Mouse (Mus musculus) liver, postnatal 0 days (tissue): ENCODE results near the gene E2f6. TPM values are rescaled to one million over a fixed set of nuclear protein-coding genes. Genes with fewer than 3 reads are reported as not detected.
A peak's percentile ranks its signal among the peaks of the same experiment; 100 is the strongest.

Experiments
- ATAC-seq: fragments of 200-750 bp; cut with Nextera tagmentation; 2 replicates; pipeline ENCODE4 v1.8.0; 2017; ENCODE audit warnings: mild to moderate bottlenecking, moderate library complexity
- DNase-seq: peaks from one replicate; pipeline ENCODE4 v3.0.0-alpha.2; 2016
- H3K27ac ChIP-seq: fragments of 300-500 bp; sonication (generic); 2 replicates; pipeline ENCODE4 v1.5.1; 2014; ENCODE audit warnings: antibody characterized with exemption, moderate library complexity, mild to moderate bottlenecking, low read depth
- H3K27me3 ChIP-seq: fragments of 300-500 bp; sonication (generic); 2 replicates; pipeline ENCODE4 v1.6.1; 2014; ENCODE audit warnings: low read length, control low read depth, mixed read lengths; ENCODE audit not compliant: insufficient read depth
- H3K36me3 ChIP-seq: fragments of 300-500 bp; sonication (generic); replicated peaks from 2 replicates; pipeline ENCODE4 v1.6.1; 2014; ENCODE audit warnings: mild to moderate bottlenecking, control low read depth, low read length, moderate library complexity, mixed read lengths; ENCODE audit not compliant: insufficient read depth
- H3K4me1 ChIP-seq: fragments of 300-500 bp; sonication (generic); 2 replicates; pipeline ENCODE4 v1.6.1; 2014; ENCODE audit warnings: antibody characterized with exemption, mild to moderate bottlenecking, control low read depth; ENCODE audit not compliant: insufficient read depth
- H3K4me2 ChIP-seq: fragments of 300-500 bp; sonication (generic); 2 replicates; pipeline ENCODE4 v1.6.1; 2014; ENCODE audit warnings: low read depth, mild to moderate bottlenecking, low read length, moderate library complexity, mixed read lengths
- H3K4me3 ChIP-seq: fragments of 300-500 bp; sonication (generic); 2 replicates; pipeline ENCODE4 v1.5.1; 2014; ENCODE audit warnings: low read depth, low read length
- H3K9ac ChIP-seq: fragments of 300-500 bp; sonication (generic); replicated peaks from 2 replicates; pipeline ENCODE4 v1.6.1; 2014; ENCODE audit warnings: mild to moderate bottlenecking, moderate library complexity
- H3K9me3 ChIP-seq: fragments of 300-500 bp; sonication (generic); 2 replicates; pipeline ENCODE4 v1.6.1; 2016; ENCODE audit warnings: mild to moderate bottlenecking, control low read depth, low read length, mixed read lengths
- CTCF ChIP-seq: sonication (generic); IDR thresholded peaks from 2 replicates; pipeline ENCODE4 v1.5.1; 2016; ENCODE audit warnings: antibody characterized with exemption, low read depth
- EP300 ChIP-seq: IDR thresholded peaks from 2 replicates; pipeline ENCODE4 v1.6.1; 2016; ENCODE audit warnings: antibody characterized with exemption, low read depth, mild to moderate bottlenecking
- WGBS: fragments of 180-500 bp; shearing (Covaris S2); extraction: QIAGEN DNeasy Blood & Tissue Kit; methylation state at CpG from one replicate; pipeline ENCODE4 v1.1.7; 2014; ENCODE audit not compliant: insufficient replicate concordance; 5-methylcytosine and 5-hydroxymethylcytosine counted together
- polyA plus RNA-seq: library from polyadenylated mRNA; unstranded; fragments of >200 nt; fragmentation: Nextera tagmentation; extraction: Ambion mirVana; gene quantifications from 2 replicates; pipeline ENCODE4 v1.2.1, GENCODE M21; 2015

Gene E2f6
- polyA plus RNA-seq, 1 experiment from 2014 or later: 9.0 TPM

- H3K4me1 ChIP-seq: peaks cover 50% of the 10 kb centered on the region
- H3K9me3 ChIP-seq: no peaks in the 10 kb centered on the region
- no peak overlapping the region for H3K4me3 ChIP-seq
- TF ChIP-seq CTCF (no peak), EP300 (no peak)
- DNase-seq (no peak), ATAC-seq (no peak)
- 26% methylated on average over 7 of the region's 7 CpGs for WGBS
- no peaks in the 10 kb centered on the region for H3K36me3 ChIP-seq
- H3K27ac ChIP-seq: 0 out of 2 replicates have a peak overlapping the region, but pooled peaks have one; percentile 66
- H3K4me2 ChIP-seq: no peak overlapping the region
- no peaks in the 10 kb centered on the region for H3K27me3 ChIP-seq
- no peak overlapping the region for H3K9ac ChIP-seq
Measured at GRCm38 (mm10) chr12:16875678-16876077, 64.9 kb downstream of the E2f6 start.

- DNase-seq: no peak
- H3K4me3 ChIP-seq: no peak overlapping the region
- peak overlapping the region; percentile 0; the same call in 1 of the 2 replicates for H3K27ac ChIP-seq
Measured at GRCm38 (mm10) chr12:16876667-16877066, 65.9 kb downstream of the E2f6 start.

GRCm38 (mm10) chr12:16877141-16877540 lies 66.4 kb downstream of the E2f6 start:
- WGBS: 42% methylated on average over 5 of the region's 5 CpGs
- ATAC-seq: no peak
- H3K27ac ChIP-seq: peak overlapping the region; percentile 0; the same call in 1 of the 2 replicates

More at GRCm38 (mm10) chr12:16876667-16877066, 65.9 kb downstream of the E2f6 start:
- H3K27me3 ChIP-seq: no peaks in the 10 kb centered on the region
- H3K4me2 ChIP-seq: no peak overlapping the region
- 41% methylated on average over 3 of the region's 3 CpGs for WGBS
- no peaks in the 10 kb centered on the region for H3K36me3 ChIP-seq
- H3K9me3 ChIP-seq: no peaks in the 10 kb centered on the region
- ATAC-seq: no peak
- H3K4me1 ChIP-seq: peaks cover 47% of the 10 kb centered on the region
- TF ChIP-seq EP300: no peak
- no peak for TF ChIP-seq CTCF
- no peak overlapping the region for H3K9ac ChIP-seq

GRCm38 (mm10) chr12:16877679-16878078 lies 66.9 kb downstream of the E2f6 start:
- TF ChIP-seq CTCF (no peak), EP300 (no peak)
- H3K4me3 ChIP-seq: no peak overlapping the region
- H3K9ac ChIP-seq: no peak overlapping the region
- ATAC-seq (no peak), DNase-seq (no peak)
- H3K4me1 ChIP-seq: peaks cover 47% of the 10 kb centered on the region
- no peaks in the 10 kb centered on the region for H3K36me3 ChIP-seq
- H3K27ac ChIP-seq: no peak overlapping the region
- no peaks in the 10 kb centered on the region for H3K9me3 ChIP-seq
- H3K27me3 ChIP-seq: no peaks in the 10 kb centered on the region
- no peak overlapping the region for H3K4me2 ChIP-seq
- WGBS: 16% methylated on average over 1 of the region's 1 CpGs

More at GRCm38 (mm10) chr12:16877141-16877540, 66.4 kb downstream of the E2f6 start:
- H3K27me3 ChIP-seq: no peaks in the 10 kb centered on the region
- TF ChIP-seq CTCF: no peak
- no peak for TF ChIP-seq EP300
- no peaks in the 10 kb centered on the region for H3K36me3 ChIP-seq
- peaks cover 47% of the 10 kb centered on the region for H3K4me1 ChIP-seq
- H3K4me3 ChIP-seq: no peak overlapping the region
- H3K9ac ChIP-seq: no peak overlapping the region
- no peak for DNase-seq
- no peaks in the 10 kb centered on the region for H3K9me3 ChIP-seq
- no peak overlapping the region for H3K4me2 ChIP-seq

- no peak for DNase-seq
- ATAC-seq: no peak
- Histone ChIP-seq H3K27me3 (no peaks in the 10 kb centered on the region), H3K9me3 (no peaks in the 10 kb centered on the region), H3K36me3 (no peaks in the 10 kb centered on the region), H3K4me2 (no peak overlapping the region), H3K9ac (no peak overlapping the region), H3K4me1 (peaks cover 36% of the 10 kb centered on the region), H3K4me3 (no peak overlapping the region), H3K27ac (no peak overlapping the region)
- no peak for TF ChIP-seq EP300
- no peak for TF ChIP-seq CTCF
- 66% methylated on average over 1 of the region's 1 CpGs for WGBS
Measured at GRCm38 (mm10) chr12:16879369-16879768, 68.6 kb downstream of the E2f6 start.

GRCm38 (mm10) chr12:16880077-16880476 lies 69.3 kb downstream of the E2f6 start:
- Histone ChIP-seq H3K27me3 (no peaks in the 10 kb centered on the region), H3K4me1 (peaks cover 29% of the 10 kb centered on the region), H3K4me2 (no peak overlapping the region), H3K9me3 (no peaks in the 10 kb centered on the region), H3K36me3 (no peaks in the 10 kb centered on the region), H3K27ac (no peak overlapping the region), H3K9ac (no peak overlapping the region), H3K4me3 (no peak overlapping the region)
- TF ChIP-seq EP300 (no peak), CTCF (no peak)
- ATAC-seq: no peak
- WGBS: 75% methylated on average over 4 of the region's 4 CpGs
- no peak for DNase-seq

GRCm38 (mm10) chr12:16882442-16882841 lies 71.7 kb downstream of the E2f6 start:
- Histone ChIP-seq H3K36me3 (no peaks in the 10 kb centered on the region), H3K9ac (no peak overlapping the region), H3K4me2 (no peak overlapping the region), H3K4me3 (no peak overlapping the region), H3K27me3 (no peaks in the 10 kb centered on the region), H3K4me1 (peaks cover 8% of the 10 kb centered on the region; the same call in 1 of the 2 replicates), H3K27ac (no peak overlapping the region), H3K9me3 (no peaks in the 10 kb centered on the region)
- no peak for TF ChIP-seq CTCF
- WGBS: 60% methylated on average over 3 of the region's 3 CpGs
- ATAC-seq (no peak), DNase-seq (no peak)
